Mouse (Mus musculus): ENCODE results near the gene Rcan2.

- TF ChIP-seq CTCF (IDR thresholded peaks at IDR 0.05; ENCODE audit: low read depth): no peak
- TF ChIP-seq EP300 (IDR thresholded peaks at IDR 0.05; ENCODE audit: low read depth): no peak
These were observed 219.6 kb downstream of the Rcan2 start for GRCm38 (mm10) chr17:44020707-44021220.
